Mouse (Mus musculus): Measurements from ENCODE around the gene Snapc4.

Gene Snapc4

DNA sequence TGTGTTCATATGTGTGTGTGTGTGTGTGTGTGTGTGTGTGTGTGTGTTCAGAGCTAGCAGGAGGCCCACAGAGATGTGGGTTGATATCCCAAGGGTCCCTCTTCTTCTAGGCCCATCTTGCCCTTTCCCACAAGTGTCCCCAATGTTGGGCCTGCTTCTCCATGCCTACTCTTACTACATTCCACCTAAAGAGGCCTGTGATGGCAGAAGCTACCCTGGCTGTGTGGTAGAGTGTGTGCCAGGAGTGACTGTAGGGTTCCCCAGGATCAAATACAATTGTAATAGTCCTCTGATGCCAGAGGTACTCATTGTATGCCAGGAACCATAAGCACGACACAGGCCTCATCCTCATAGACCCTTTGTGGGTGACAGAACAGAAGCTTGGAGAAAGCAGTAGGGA, 67.1 kb downstream of the Snapc4 start:
- DNase-seq (ENCODE audit: low spot score) = no peak

DNA sequence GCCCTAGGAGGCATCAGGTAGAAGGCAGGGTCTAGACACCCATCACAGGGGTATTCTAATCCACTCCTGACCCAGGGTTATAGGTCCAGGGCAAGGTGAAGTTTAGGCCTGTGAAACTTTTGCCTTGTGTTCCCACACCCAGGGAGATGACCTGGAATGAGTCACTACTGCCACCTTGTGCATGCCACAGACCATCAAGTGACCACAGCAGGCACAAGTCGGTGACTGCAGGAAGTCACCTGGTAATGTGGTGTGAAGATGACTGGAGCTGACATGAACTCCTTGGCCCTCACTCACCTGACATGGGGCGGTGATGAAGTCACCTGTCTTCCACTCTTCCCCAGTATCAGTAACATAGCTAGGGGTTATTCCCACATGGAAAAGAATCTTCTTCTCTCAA, 67.6 kb downstream of the Snapc4 start:
- DNase-seq (ENCODE audit: low spot score) = no peak

All from embryo, embryonic 10.5 days (tissue).